Mouse (Mus musculus): ENCODE measurements around the gene Prss57. TPM values are rescaled to one million over a fixed set of nuclear protein-coding genes. Genes with fewer than 3 reads are reported as not detected.

Prss57 gene
- polyA plus RNA-seq, 1 experiment from 2014 or later = 0.29 TPM

GRCm38 (mm10) chr10:79745411-79745810 is 45.4 kb downstream of the Prss57 start:
- Histone ChIP-seq H3K27me3 (no peaks in the 10 kb centered on the region), H3K4me2 (peak overlapping the region; percentile 61), H3K27ac (no peak overlapping the region), H3K36me3 (peaks cover 41% of the 10 kb centered on the region), H3K9ac (0 out of 2 replicates have a peak overlapping the region, but pooled peaks have one; percentile 21), H3K4me1 (peaks cover 13% of the 10 kb centered on the region), H3K9me3 (replicated peaks) (peaks cover 4% of the 10 kb centered on the region; the same call in 1 of the 2 replicates), H3K4me3 (replicated peaks) (peak overlapping the region; percentile 67)
- 90% methylated on average over 3 of the region's 3 CpGs for WGBS
- no peak for ATAC-seq (replicated peaks; ENCODE audit: low FRiP score)

GRCm38 (mm10) chr10:79743650-79744365 is 47.0 kb downstream of the Prss57 start:
- no peak overlapping the region for H3K4me2 ChIP-seq
- H3K4me3 ChIP-seq (replicated peaks) = no peak overlapping the region
- peaks cover 13% of the 10 kb centered on the region for H3K4me1 ChIP-seq
- H3K27ac ChIP-seq = no peak overlapping the region
- 95% methylated on average over 15 of the region's 15 CpGs for WGBS
- ATAC-seq (replicated peaks; ENCODE audit: low FRiP score) = no peak
- H3K9ac ChIP-seq = no peak overlapping the region
- no peaks in the 10 kb centered on the region for H3K27me3 ChIP-seq
- H3K9me3 ChIP-seq (replicated peaks) = peaks cover 20% of the 10 kb centered on the region
- peaks cover 57% of the 10 kb centered on the region for H3K36me3 ChIP-seq

- WGBS = 87% methylated on average over 11 of the region's 11 CpGs
- no peak overlapping the region for H3K4me3 ChIP-seq (replicated peaks)
- H3K9ac ChIP-seq = no peak overlapping the region
- no peak for ATAC-seq (replicated peaks; ENCODE audit: low FRiP score)
- peaks cover 27% of the 10 kb centered on the region for H3K9me3 ChIP-seq (replicated peaks)
- no peak overlapping the region for H3K4me2 ChIP-seq
- H3K4me1 ChIP-seq = peaks cover 13% of the 10 kb centered on the region
- no peaks in the 10 kb centered on the region for H3K27me3 ChIP-seq
- peaks cover 63% of the 10 kb centered on the region for H3K36me3 ChIP-seq
- H3K27ac ChIP-seq = no peak overlapping the region
Observed at GRCm38 (mm10) chr10:79743161-79743560, 47.6 kb downstream of the Prss57 start.

GRCm38 (mm10) chr10:79740863-79741262 is 49.9 kb downstream of the Prss57 start:
- H3K9me3 ChIP-seq (replicated peaks) = peaks cover 39% of the 10 kb centered on the region
- whole genome bisulfite sequencing = 76% methylated on average over 11 of the region's 11 CpGs
- H3K27me3 ChIP-seq = no peaks in the 10 kb centered on the region

GRCm38 (mm10) chr10:79739234-79739633 is 51.5 kb downstream of the Prss57 start:
- WGBS = 97% methylated on average over 28 of the region's 28 CpGs
- no peak for ATAC-seq (replicated peaks; ENCODE audit: low FRiP score)
- Histone ChIP-seq H3K4me2 (no peak overlapping the region), H3K4me3 (replicated peaks) (no peak overlapping the region), H3K4me1 (peaks cover 7% of the 10 kb centered on the region; the same call in 1 of the 2 replicates), H3K27ac (no peak overlapping the region), H3K9ac (no peak overlapping the region), H3K27me3 (no peaks in the 10 kb centered on the region), H3K36me3 (peaks cover 99% of the 10 kb centered on the region), H3K9me3 (replicated peaks) (peaks cover 39% of the 10 kb centered on the region)

More at GRCm38 (mm10) chr10:79740863-79741262, 49.9 kb downstream of the Prss57 start:
- Histone ChIP-seq H3K4me2 (no peak overlapping the region), H3K36me3 (peaks cover 86% of the 10 kb centered on the region), H3K27ac (no peak overlapping the region), H3K4me1 (peaks cover 8% of the 10 kb centered on the region), H3K9ac (no peak overlapping the region), H3K4me3 (replicated peaks) (no peak overlapping the region)
- no peak for ATAC-seq (replicated peaks; ENCODE audit: low FRiP score)

- 91% methylated on average over 10 of the region's 10 CpGs for WGBS
- Histone ChIP-seq H3K36me3 (peaks cover 99% of the 10 kb centered on the region), H3K4me1 (peaks cover 7% of the 10 kb centered on the region; the same call in 1 of the 2 replicates), H3K9me3 (replicated peaks) (peaks cover 39% of the 10 kb centered on the region), H3K27me3 (no peaks in the 10 kb centered on the region), H3K9ac (no peak overlapping the region), H3K27ac (no peak overlapping the region), H3K4me3 (replicated peaks) (no peak overlapping the region), H3K4me2 (no peak overlapping the region)
- ATAC-seq (replicated peaks; ENCODE audit: low FRiP score) = no peak
Observed at GRCm38 (mm10) chr10:79738259-79738658, 52.5 kb downstream of the Prss57 start.

- no peak for ATAC-seq (replicated peaks; ENCODE audit: low FRiP score)
- Histone ChIP-seq H3K27ac (no peak overlapping the region), H3K4me1 (peaks cover 7% of the 10 kb centered on the region; the same call in 1 of the 2 replicates), H3K36me3 (peaks cover 90% of the 10 kb centered on the region), H3K4me2 (no peak overlapping the region), H3K9ac (no peak overlapping the region), H3K27me3 (no peaks in the 10 kb centered on the region), H3K4me3 (replicated peaks) (no peak overlapping the region), H3K9me3 (replicated peaks) (peaks cover 39% of the 10 kb centered on the region)
- 85% methylated on average over 14 of the region's 14 CpGs for WGBS
Observed at GRCm38 (mm10) chr10:79736706-79737105, 54.1 kb downstream of the Prss57 start.

GRCm38 (mm10) chr10:79735361-79735760 is 55.4 kb downstream of the Prss57 start:
- Histone ChIP-seq H3K36me3 (peaks cover 78% of the 10 kb centered on the region), H3K27ac (no peak overlapping the region), H3K27me3 (no peaks in the 10 kb centered on the region), H3K9me3 (replicated peaks) (peaks cover 34% of the 10 kb centered on the region), H3K4me3 (replicated peaks) (peak overlapping the region; percentile 15), H3K9ac (no peak overlapping the region), H3K4me2 (peak overlapping the region; percentile 45), H3K4me1 (peaks cover 7% of the 10 kb centered on the region; the same call in 1 of the 2 replicates)
- WGBS = 28% methylated on average over 52 of the region's 52 CpGs
- no peak for ATAC-seq (replicated peaks; ENCODE audit: low FRiP score)

- Histone ChIP-seq H3K9ac (no peak overlapping the region), H3K27me3 (no peaks in the 10 kb centered on the region), H3K9me3 (replicated peaks) (peaks cover 19% of the 10 kb centered on the region), H3K4me2 (no peak overlapping the region), H3K36me3 (peaks cover 63% of the 10 kb centered on the region), H3K4me1 (peaks cover 11% of the 10 kb centered on the region; the same call in 1 of the 2 replicates), H3K4me3 (replicated peaks) (no peak overlapping the region), H3K27ac (no peak overlapping the region)
- 88% methylated on average over 15 of the region's 15 CpGs for WGBS
- ATAC-seq (replicated peaks; ENCODE audit: low FRiP score) = no peak
Observed at GRCm38 (mm10) chr10:79733847-79734246, 56.9 kb downstream of the Prss57 start.

GRCm38 (mm10) chr10:79732500-79732899 is 58.3 kb downstream of the Prss57 start:
- Histone ChIP-seq H3K4me1 (peaks cover 21% of the 10 kb centered on the region), H3K36me3 (peaks cover 49% of the 10 kb centered on the region), H3K9ac (no peak overlapping the region), H3K9me3 (replicated peaks) (peaks cover 6% of the 10 kb centered on the region; the same call in 1 of the 2 replicates), H3K4me3 (replicated peaks) (no peak overlapping the region), H3K27ac (no peak overlapping the region), H3K4me2 (no peak overlapping the region), H3K27me3 (no peaks in the 10 kb centered on the region)
- WGBS = 96% methylated on average over 1 of the region's 1 CpGs
- no peak for ATAC-seq (replicated peaks; ENCODE audit: low FRiP score)

Data from kidney, embryonic 15.5 days (tissue).